Mouse (Mus musculus) lung, embryonic 15.5 days (tissue): ENCODE measurements around the gene Gm17334. TPM values are rescaled to one million over a fixed set of nuclear protein-coding genes. Genes with fewer than 3 reads are reported as not detected.
A peak's percentile ranks its signal among the peaks of the same experiment; 100 is the strongest.

Experiments used
- ATAC-seq: fragments of 200-750 bp; cut with Nextera tagmentation; 2 replicates; pipeline ENCODE4 v1.8.0; 2017; ENCODE audit warnings: moderate number of reproducible peaks, borderline replicate concordance; ENCODE audit not compliant: low FRiP score, low TSS enrichment; ENCODE audit errors: extremely low read depth
- H3K27ac ChIP-seq: fragments of 300-500 bp; sonication (generic); 2 replicates; pipeline ENCODE4 v1.5.1; 2015; ENCODE audit warnings: moderate library complexity, mild to moderate bottlenecking, inconsistent platforms
- H3K27me3 ChIP-seq: fragments of 300-500 bp; sonication (generic); 2 replicates; pipeline ENCODE4 v1.6.1; 2015; ENCODE audit warnings: inconsistent platforms
- H3K36me3 ChIP-seq: fragments of 300-500 bp; sonication (generic); 2 replicates; pipeline ENCODE4 v1.6.1; 2015; ENCODE audit warnings: inconsistent platforms
- H3K4me1 ChIP-seq: fragments of 300-500 bp; sonication (generic); 2 replicates; pipeline ENCODE4 v1.6.1; 2015; ENCODE audit warnings: inconsistent platforms
- H3K4me2 ChIP-seq: fragments of 300-500 bp; sonication (generic); 2 replicates; pipeline ENCODE4 v1.6.1; 2015; ENCODE audit warnings: inconsistent platforms, mild to moderate bottlenecking, moderate library complexity
- H3K4me3 ChIP-seq: fragments of 300-500 bp; sonication (generic); 2 replicates; pipeline ENCODE4 v1.5.1; 2015; ENCODE audit warnings: mild to moderate bottlenecking, inconsistent platforms
- H3K9ac ChIP-seq: fragments of 300-500 bp; sonication (generic); 2 replicates; pipeline ENCODE4 v1.6.1; 2015; ENCODE audit warnings: inconsistent platforms
- H3K9me3 ChIP-seq: fragments of 300-500 bp; sonication (generic); 2 replicates; pipeline ENCODE4 v1.6.1; 2016; ENCODE audit warnings: inconsistent platforms
- WGBS: fragments of 180-500 bp; shearing (Covaris S2); methylation state at CpG from one replicate; pipeline ENCODE4 v1.1.7; 2015; 5-methylcytosine and 5-hydroxymethylcytosine counted together
- polyA plus RNA-seq: library from polyadenylated mRNA; unstranded; fragments of >200 nt; fragmentation: Nextera tagmentation; extraction: Ambion mirVana; gene quantifications from 2 replicates; pipeline ENCODE4 v1.2.1, GENCODE M21; 2015

The Gm17334 gene
- polyA plus RNA-seq, 1 experiment from 2014 or later = 0.22 TPM

GRCm38 (mm10) chr11:53755011-53755595 is 17.9 kb downstream of the Gm17334 start:
- 73% methylated on average over 12 of the region's 12 CpGs for WGBS
- H3K4me3 ChIP-seq = no peak overlapping the region
- no peaks in the 10 kb centered on the region for H3K27me3 ChIP-seq
- peaks cover 15% of the 10 kb centered on the region for H3K4me1 ChIP-seq
- no peak overlapping the region for H3K9ac ChIP-seq
- no peak overlapping the region for H3K4me2 ChIP-seq
- H3K27ac ChIP-seq = no peak overlapping the region
- ATAC-seq = no peak
- no peaks in the 10 kb centered on the region for H3K9me3 ChIP-seq
- no peaks in the 10 kb centered on the region for H3K36me3 ChIP-seq

GRCm38 (mm10) chr11:53749716-53750352 is 23.2 kb downstream of the Gm17334 start:
- 48% methylated on average over 5 of the region's 5 CpGs for WGBS
- Histone ChIP-seq H3K27ac (no peak overlapping the region), H3K9ac (no peak overlapping the region), H3K9me3 (no peaks in the 10 kb centered on the region), H3K4me1 (no peaks in the 10 kb centered on the region), H3K27me3 (no peaks in the 10 kb centered on the region), H3K4me3 (no peak overlapping the region), H3K4me2 (no peak overlapping the region), H3K36me3 (no peaks in the 10 kb centered on the region)
- ATAC-seq = no peak

DNA sequence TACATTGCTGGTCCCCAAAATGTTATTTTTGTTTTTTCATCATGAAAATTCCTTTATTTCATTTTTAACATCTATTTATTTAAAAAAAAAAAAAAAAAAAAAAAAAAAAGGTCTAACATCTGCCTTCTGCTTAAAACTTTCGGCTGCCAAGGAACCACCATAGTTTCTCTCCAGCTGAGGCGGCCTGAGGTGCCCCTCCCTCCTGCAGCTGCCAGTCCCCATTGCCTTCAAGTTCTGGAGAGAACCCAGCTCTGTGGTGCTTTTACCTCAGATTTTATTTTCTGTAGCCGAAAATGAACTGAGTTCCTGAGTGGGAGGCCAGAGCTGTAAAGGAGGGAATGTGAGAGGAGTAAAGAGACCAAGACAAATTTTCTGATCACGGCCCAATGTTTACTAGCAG is 23.7 kb downstream of the Gm17334 start:
- WGBS = 40% methylated on average over 4 of the region's 4 CpGs
- no peak overlapping the region for H3K9ac ChIP-seq
- H3K9me3 ChIP-seq = no peaks in the 10 kb centered on the region
- no peaks in the 10 kb centered on the region for H3K4me1 ChIP-seq
- no peaks in the 10 kb centered on the region for H3K27me3 ChIP-seq
- H3K4me2 ChIP-seq = no peak overlapping the region
- H3K36me3 ChIP-seq = no peaks in the 10 kb centered on the region
- ATAC-seq = no peak
- H3K27ac ChIP-seq = no peak overlapping the region
- no peak overlapping the region for H3K4me3 ChIP-seq

DNA sequence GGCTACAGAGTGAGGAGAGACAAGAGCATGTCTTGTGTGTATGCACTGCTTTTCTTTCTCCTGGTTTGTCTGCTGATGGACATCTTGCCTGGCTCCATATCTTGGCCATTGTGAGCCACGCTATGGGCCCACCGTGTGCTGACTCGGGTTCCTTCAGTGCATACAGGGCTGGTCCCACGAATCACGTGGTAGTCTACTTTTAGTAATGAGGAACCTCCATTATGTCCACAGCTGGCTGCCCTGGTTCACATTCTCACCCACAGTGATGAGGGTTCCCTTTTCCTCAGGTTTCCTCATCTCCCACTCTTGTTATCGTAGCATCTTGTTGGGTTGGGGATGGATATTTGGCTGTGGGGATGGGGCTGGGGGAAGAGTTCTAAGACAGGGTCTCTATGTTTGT is 24.4 kb downstream of the Gm17334 start:
- H3K4me1 ChIP-seq = no peaks in the 10 kb centered on the region
- no peak for ATAC-seq
- H3K9ac ChIP-seq = no peak overlapping the region
- 91% methylated on average over 6 of the region's 6 CpGs for WGBS
- H3K27me3 ChIP-seq = no peaks in the 10 kb centered on the region
- no peak overlapping the region for H3K27ac ChIP-seq
- no peaks in the 10 kb centered on the region for H3K9me3 ChIP-seq
- no peak overlapping the region for H3K4me3 ChIP-seq
- no peak overlapping the region for H3K4me2 ChIP-seq
- no peaks in the 10 kb centered on the region for H3K36me3 ChIP-seq

GRCm38 (mm10) chr11:53747985-53748384 is 25.0 kb downstream of the Gm17334 start:
- Histone ChIP-seq H3K9ac (no peak overlapping the region), H3K4me2 (no peak overlapping the region), H3K4me3 (no peak overlapping the region), H3K9me3 (no peaks in the 10 kb centered on the region), H3K27ac (no peak overlapping the region), H3K36me3 (no peaks in the 10 kb centered on the region), H3K4me1 (no peaks in the 10 kb centered on the region), H3K27me3 (no peaks in the 10 kb centered on the region)
- WGBS = 86% methylated on average over 9 of the region's 9 CpGs
- no peak for ATAC-seq

- H3K4me2 ChIP-seq = no peak overlapping the region
- WGBS = 83% methylated on average over 2 of the region's 2 CpGs
- no peak for ATAC-seq
- no peaks in the 10 kb centered on the region for H3K9me3 ChIP-seq
- H3K4me3 ChIP-seq = no peak overlapping the region
- no peak overlapping the region for H3K27ac ChIP-seq
- no peaks in the 10 kb centered on the region for H3K36me3 ChIP-seq
- H3K9ac ChIP-seq = no peak overlapping the region
- no peaks in the 10 kb centered on the region for H3K27me3 ChIP-seq
- no peaks in the 10 kb centered on the region for H3K4me1 ChIP-seq
Measured at GRCm38 (mm10) chr11:53745260-53745659, 27.7 kb downstream of the Gm17334 start.

DNA sequence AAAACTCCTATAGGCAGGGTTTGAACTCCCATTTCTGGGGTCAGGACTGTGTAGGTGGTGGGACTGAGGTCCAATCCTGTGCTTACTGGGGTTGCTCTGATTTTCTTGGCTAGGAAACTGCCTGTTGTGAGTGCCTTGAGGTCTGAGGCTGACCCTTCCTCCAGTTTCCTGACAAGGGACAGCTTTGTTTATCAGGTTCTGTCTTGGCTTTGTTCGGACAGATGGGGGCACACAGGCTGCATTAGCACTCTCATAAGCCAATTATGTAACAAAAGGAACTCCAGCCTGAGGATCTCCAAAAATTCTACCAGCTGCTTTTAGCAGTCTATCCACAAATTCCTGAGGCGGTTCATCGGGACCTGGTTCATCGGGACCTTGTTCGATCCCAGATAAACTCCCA is 30.6 kb downstream of the Gm17334 start:
- H3K36me3 ChIP-seq = no peaks in the 10 kb centered on the region
- no peak overlapping the region for H3K27ac ChIP-seq
- peak; percentile 31; the same call in 1 of the 2 replicates for ATAC-seq
- no peaks in the 10 kb centered on the region for H3K9me3 ChIP-seq
- H3K4me1 ChIP-seq = no peaks in the 10 kb centered on the region
- WGBS = 17% methylated on average over 5 of the region's 5 CpGs
- no peak overlapping the region for H3K4me3 ChIP-seq
- H3K27me3 ChIP-seq = no peaks in the 10 kb centered on the region
- H3K4me2 ChIP-seq = no peak overlapping the region
- no peak overlapping the region for H3K9ac ChIP-seq

- Histone ChIP-seq H3K9ac (no peak overlapping the region), H3K4me1 (no peaks in the 10 kb centered on the region), H3K4me2 (no peak overlapping the region), H3K9me3 (no peaks in the 10 kb centered on the region), H3K27ac (peak overlapping the region; percentile 12; the same call in 1 of the 2 replicates), H3K27me3 (no peaks in the 10 kb centered on the region), H3K36me3 (no peaks in the 10 kb centered on the region), H3K4me3 (no peak overlapping the region)
- peak; percentile 62; the same call in 1 of the 2 replicates for ATAC-seq
- 34% methylated on average over 6 of the region's 6 CpGs for WGBS
Measured at GRCm38 (mm10) chr11:53737573-53737946, 35.4 kb downstream of the Gm17334 start.

DNA sequence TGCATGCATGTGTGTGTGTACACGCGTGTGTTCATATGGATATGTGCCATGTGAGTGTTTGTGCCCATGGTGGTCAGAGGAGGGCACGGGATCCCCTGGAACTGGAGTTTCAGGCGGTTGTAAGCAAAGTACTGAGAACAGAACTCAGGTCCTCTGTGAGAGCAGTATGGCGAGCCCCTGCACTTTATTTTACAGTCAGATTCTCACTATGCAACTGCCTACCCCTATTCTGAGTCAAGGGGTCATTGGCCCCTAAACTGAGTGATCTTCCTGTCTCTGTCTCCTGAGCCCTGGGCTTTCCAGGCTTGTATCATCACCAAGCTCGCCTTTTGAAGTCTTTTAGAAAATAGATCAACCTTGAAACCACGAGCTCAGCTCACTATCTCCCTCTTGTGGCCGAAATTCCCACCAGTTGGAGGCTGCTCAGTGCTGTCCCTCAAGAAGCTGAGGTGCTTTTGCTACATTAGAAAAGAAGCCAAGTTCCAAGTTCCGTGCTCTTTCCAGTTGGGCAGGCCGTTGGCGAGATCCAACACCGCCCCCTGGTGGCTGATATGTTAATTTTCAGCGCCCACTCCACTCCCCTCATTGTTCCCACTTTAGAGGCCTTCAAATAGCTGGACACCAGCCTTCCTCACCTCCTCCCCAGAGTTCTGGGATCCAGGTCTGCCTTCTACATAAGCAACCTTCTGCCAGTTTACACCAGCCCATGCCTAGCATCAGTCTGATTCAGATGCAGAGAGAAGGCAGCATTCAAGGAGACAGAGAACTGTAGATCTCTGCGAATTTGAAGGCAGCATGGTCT is 36.0 kb downstream of the Gm17334 start:
- H3K27me3 ChIP-seq = no peaks in the 10 kb centered on the region
- peak overlapping the region; percentile 12; the same call in 1 of the 2 replicates for H3K27ac ChIP-seq
- no peak overlapping the region for H3K4me3 ChIP-seq
- H3K4me1 ChIP-seq = no peaks in the 10 kb centered on the region
- H3K36me3 ChIP-seq = no peaks in the 10 kb centered on the region
- no peak overlapping the region for H3K4me2 ChIP-seq
- WGBS = 46% methylated on average over 14 of the region's 14 CpGs
- ATAC-seq = peak; percentile 74
- H3K9ac ChIP-seq = no peak overlapping the region
- no peaks in the 10 kb centered on the region for H3K9me3 ChIP-seq

GRCm38 (mm10) chr11:53735682-53736245 is 37.2 kb downstream of the Gm17334 start:
- 20% methylated on average over 17 of the region's 17 CpGs for WGBS
- Histone ChIP-seq H3K4me1 (no peaks in the 10 kb centered on the region), H3K27me3 (no peaks in the 10 kb centered on the region), H3K4me3 (peak overlapping the region; percentile 20; the same call in 1 of the 2 replicates), H3K9ac (no peak overlapping the region), H3K27ac (no peak overlapping the region), H3K36me3 (no peaks in the 10 kb centered on the region), H3K4me2 (peak overlapping the region; percentile 51), H3K9me3 (no peaks in the 10 kb centered on the region)
- ATAC-seq = peak; percentile 73; the same call in 1 of the 2 replicates

- Histone ChIP-seq H3K4me2 (no peak overlapping the region), H3K9ac (no peak overlapping the region), H3K4me3 (no peak overlapping the region), H3K9me3 (no peaks in the 10 kb centered on the region), H3K36me3 (no peaks in the 10 kb centered on the region), H3K27ac (no peak overlapping the region), H3K27me3 (no peaks in the 10 kb centered on the region), H3K4me1 (no peaks in the 10 kb centered on the region)
- WGBS = 64% methylated on average over 18 of the region's 18 CpGs
- ATAC-seq = no peak
Measured at GRCm38 (mm10) chr11:53734970-53735681, 37.9 kb downstream of the Gm17334 start.
